Mouse (Mus musculus) layer of hippocampus, adult 9-10 months (tissue): Measurements from ENCODE around the gene Dydc2.

Experiments
- DNase-seq: peaks from one replicate; pipeline ENCODE4 v3.0.0; 2022; ENCODE audit warnings: low spot score

Dydc2 gene

DNA sequence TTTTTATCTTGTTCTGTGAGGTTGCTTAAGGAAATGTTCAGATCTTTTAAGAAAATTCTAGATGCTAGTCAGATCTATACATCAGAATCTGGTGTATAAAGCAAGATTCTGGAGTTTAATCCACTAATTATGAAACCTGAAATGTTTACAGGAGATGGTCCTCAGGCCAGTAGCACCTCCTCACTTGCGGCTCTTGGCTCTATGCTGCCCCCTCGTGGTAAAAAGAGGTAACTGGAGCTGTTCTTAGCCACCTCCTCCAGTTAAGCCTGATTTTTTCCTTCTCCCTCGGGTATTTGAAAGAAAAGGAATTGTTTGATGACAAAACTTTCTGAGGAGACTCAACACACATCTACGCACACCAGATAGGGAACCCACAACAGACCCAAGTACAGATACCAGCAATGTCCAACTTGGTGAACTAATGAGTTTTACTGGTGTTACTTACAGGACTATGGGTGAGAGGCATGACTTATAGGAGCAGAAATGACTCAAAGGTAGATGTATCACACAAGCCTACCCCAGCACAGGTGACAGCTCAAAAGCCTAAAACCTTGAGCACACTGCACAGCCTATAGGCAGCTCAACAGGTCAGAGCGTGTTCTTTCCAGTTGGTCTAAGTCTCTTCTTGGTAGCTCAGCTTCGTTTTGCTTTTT is 33.7 kb downstream of the Dydc2 start:
- DNase-seq: no peak

DNA sequence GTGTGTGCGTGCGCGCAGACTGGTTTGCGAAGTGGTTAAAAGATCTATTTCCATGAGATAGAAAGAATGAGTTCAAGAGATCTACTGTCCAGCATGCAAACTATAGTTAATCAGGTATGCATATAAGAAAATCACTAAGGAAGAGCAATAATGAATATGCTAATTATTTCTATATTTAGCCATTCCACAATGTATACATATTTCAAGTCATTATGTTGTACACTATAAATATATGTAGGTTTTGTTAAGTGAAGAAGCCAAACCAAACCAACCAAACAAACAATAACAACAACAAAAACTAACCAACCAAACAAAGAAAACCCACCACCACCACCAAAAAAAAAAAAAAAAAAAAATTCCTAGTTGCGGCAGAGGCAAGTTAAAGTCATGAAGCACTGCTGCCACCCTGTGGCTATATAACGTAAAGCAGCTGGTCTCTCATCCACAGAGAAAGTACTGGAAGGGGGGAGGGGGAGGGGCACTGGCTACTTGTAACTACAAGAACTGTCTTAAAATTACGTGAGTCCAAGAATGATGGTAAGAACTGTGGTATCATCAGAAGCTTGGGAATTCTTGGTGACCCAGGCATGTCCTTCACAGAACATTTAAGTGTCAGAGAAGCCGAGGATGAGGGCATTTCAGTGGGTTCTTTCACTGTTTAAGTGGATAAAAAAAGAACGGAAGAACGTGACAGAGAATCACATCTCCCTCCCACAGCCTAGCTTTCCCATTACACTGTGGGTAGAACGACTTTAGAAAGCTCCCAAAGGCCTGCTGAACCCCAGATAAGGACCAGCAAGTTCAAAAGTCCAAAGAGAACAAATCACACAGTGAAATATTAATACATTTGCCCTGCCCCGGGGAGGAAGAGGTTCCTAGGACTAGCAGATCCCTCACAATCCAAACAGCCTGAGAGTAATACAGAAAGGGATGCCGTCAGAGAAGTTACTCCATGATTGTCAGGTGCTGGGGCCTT is 35.6 kb downstream of the Dydc2 start:
- DNase-seq: peak; percentile 83

DNA sequence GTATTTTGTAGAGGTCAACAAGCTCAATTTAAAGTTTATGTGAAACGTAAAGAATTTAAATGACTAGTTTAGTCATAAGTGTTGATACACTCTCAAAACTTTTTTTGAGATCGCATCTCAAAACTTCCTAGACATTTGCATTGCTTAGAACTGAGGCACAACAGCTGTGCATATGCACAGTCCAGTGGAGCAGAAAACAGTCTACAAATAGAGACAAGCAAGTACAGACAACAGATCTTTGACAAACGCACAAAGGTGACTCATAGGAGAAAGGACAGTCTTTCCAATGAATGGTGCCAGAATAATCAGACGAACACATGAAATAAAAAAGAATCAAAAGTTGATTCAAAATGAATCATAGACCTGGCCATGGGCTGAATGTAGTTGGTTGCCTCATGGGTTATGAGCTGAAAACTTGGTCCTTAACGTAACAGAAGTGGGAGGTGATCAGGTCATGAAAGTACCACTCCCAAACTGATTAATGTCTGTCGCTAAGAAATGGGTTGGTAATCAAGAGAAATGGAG is 38.0 kb downstream of the Dydc2 start:
- DNase-seq: no peak

DNA sequence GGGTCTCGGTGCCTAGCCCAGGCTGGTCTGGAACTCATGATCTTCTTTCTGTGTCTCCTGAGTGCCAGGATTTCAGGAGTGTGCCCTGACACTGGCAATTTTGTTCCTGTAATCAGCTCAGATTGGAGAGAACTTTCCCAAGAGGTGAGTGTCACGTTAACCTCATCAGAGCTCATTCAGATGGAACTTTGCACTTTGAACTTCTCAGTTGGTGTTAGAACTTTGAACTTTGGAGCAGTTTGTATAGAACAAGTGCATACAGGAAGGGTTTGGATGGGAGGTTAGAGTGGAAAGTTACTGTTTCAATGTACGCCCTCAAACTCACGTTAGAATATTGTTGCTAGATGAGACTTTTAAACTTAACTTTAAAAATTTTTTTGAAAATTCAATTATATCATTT is 39.7 kb downstream of the Dydc2 start:
- no peak for DNase-seq

DNA sequence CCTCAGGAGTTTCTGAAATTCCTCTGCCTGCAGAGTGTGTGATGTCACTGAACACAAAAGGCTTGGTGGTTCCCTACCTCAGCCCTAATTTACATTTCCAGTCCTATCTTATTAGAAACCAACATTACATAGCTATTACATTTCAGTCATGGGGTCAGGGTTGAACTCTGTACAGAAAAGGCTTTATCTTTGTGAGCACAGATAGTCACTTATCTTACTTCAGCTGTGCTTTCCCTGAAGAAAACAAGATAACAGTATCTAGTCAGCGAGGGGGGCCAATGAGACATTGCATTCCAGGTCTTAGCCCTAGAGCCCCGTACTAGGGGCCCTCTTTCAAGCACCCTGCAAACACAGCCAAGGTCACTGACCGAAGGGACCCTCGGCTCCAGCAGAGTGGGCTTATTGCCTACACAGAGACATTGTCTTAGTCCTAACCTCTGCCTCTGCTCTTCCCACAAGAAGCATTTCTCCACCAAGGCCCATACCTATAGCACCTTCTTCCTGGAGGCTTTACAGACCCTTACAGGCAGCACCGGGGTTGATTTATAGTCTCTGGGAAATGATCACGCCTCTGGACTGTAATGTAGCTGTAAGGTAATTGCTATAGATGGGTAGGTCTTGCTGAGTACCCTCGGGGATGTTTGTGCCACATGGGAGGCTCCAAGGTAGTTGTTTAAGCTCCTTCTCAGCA is 43.3 kb downstream of the Dydc2 start:
- DNase-seq: no peak

DNA sequence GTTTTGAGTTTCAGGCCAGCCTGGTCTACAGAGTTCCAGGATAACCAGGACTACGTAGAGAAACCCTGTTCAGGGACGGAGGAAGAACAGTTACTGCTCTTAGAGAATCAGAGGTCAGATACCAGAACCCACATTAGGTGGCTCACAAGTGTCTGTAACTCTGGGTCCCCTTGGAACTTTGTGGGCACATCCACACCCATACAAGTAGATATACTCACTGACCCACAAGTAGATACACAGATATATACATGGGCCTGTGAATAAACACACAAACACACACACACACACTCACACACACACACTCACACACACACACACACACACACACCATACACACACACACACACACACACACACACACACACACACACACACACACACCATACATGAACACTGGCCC is 43.9 kb downstream of the Dydc2 start:
- DNase-seq: no peak

DNA sequence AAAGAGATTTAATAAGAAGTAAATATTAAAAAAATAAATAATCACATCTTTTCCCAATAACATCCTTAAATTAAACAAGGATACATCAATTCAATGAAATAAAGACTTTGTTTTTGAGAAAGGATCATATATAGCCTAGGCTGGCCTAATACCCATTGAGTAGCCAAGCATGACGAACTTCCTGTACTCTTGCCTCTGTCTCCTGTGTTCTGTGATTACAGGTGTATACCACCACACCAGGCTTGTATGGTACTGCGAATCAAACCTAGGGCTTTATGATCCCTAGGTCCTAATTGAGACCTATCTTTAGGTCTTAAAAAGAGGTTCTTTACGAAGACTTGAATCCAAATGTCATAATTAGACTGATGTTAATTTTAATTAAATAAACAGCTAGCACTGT is 47.8 kb downstream of the Dydc2 start:
- no peak for DNase-seq

DNA sequence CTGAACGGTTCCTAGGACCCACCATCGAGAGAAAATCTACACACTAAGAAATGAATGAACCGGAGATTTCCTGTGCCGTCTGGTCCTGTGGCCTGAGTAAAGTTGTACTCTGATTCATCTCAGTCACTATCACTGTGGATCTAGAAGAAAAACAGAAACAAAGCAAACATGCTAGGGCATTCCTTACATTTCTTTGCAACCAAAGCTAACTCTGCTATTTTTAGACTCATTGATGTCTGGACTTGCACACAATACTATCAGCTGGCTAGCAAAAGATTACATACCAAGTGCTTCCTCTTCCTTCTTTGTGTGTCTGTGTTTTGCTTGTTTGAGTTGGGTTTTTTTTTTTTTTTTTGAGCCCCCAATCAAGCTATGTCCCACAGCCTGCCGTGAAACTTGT is 51.5 kb downstream of the Dydc2 start:
- DNase-seq: no peak

DNA sequence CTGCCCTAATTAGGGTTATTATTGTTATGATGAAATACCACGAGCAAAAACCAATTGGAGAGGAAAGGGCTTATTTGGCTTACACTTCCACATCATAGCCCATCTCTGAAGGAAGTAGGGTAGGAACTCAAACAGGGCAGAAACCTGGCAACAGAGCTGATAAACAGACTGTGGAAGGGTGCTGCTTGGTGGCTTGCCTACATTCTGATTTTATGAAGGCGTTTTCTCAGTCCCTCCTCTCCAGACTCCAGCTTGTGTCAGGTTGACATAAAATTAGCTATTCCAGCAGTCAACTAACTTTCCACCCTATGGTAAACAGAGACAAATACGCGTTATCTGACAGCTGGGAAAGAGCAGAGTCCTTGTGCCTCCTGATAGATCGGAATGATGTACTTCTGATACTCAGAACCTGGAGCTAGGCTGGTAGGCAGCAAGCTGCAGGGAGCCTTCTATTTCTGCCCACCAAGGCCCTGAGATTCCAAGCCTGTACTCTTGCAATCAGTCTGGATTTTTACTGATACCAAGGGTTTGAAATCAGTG is 54.2 kb downstream of the Dydc2 start:
- DNase-seq: no peak

DNA sequence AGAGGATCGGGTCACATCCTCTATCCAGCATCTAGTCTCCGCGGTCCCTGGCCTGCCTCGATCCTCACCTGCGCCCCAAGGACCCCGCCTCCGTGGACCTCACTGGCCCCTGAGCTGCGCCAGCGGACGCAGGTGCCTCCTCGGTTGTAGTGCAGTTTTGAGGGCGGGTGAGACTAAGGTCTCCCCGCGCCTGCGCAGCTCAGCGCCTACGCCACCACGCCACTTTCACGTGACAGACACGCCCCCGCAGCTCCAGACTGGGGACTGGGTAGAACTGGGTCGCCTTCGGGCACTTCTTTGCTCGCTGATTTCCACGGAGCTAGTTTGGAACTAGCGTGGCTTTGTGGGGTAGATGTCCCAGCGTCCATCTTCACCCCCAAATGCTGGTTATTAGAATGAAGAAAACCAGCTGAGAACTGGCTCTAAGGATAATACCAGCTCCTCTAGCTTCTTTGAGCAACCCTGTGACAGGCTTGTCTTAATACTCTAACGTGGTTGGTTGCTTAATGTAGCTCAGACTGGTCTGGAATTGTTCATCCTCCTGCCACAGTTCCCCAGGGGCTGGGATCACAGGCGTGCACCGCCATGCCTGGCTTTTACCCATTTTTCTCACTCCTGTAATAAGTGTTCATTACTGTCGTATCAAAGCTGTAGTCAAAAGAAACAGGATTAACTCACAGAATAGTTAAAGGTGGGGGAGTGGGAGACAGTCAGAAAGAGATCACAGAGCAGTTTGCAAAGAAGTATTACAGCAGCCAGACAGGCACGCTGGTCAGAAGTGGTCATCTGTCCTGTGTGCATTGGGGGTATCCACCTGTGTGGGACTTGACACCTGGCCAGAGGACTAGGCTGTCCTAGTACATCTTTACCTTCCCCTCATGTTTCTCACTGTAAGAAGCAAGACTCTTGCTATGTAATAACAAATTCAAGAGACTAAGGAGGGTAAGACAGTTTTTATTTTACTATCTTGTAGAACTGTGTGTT is 55.1 kb downstream of the Dydc2 start, which contains the start of gene Fam213a:
Gene Fam213a (minus strand): TSS at position 159 of the 984 bp plus-strand sequence.
- DNase-seq: peak; percentile 77

DNA sequence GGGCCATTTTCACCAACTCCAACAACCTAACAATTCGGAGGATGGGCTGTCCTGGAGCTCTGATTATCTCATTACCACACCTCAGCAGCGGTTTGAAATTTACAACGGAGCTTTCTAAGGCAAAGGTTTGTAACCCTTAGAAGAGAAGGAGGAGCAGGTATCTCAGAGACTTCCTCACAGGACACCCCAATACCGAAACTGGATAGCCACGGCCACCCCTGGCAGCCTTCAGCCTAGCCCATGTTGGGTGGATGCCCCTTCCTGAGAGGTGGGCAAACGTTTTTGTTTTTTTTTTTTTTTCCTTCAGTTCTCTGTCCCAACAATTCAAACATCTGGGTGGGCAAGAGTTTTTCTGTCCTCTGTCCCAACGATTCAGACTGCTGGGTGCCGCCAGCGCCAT is 55.9 kb downstream of the Dydc2 start:
- no peak for DNase-seq

DNA sequence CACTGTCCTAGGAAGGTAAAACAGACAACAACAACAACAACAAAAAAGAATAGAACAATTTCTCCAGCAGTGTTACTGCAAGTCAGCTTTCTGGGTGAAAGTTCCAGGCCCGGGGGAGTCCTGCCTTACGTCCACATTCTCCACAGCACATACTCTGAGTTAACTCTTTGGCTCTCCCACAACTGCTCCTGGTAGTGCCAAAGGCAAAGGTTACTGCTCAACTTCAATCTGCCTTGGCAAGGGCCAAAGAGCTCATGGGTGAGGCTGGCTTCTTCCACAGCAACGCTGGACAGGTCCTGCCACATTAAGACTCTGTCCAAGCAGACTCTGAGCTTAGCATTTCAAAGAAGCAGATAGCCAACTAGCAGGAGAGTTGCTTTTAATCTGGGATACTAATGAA is 57.1 kb downstream of the Dydc2 start:
- no peak for DNase-seq

DNA sequence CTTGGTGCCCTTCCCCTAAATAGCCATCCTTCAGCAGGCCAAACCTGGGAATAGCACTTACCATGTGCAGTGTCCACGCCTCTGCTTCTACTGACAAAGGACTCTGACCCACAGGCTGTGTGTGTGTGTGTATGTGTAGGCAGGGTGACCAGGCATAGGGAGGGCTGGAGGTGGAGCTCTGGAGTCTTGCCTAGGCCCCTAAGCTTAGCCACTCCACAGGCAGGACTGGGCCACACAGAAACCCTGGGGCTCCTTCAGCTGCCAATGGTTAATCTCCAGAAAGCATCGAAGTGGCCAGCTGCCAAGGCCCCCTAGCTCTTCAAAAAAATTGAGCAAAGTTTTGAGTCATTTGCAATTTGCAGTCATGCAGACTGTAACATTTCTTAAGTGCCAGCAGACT is 60.9 kb downstream of the Dydc2 start:
- DNase-seq: no peak

DNA sequence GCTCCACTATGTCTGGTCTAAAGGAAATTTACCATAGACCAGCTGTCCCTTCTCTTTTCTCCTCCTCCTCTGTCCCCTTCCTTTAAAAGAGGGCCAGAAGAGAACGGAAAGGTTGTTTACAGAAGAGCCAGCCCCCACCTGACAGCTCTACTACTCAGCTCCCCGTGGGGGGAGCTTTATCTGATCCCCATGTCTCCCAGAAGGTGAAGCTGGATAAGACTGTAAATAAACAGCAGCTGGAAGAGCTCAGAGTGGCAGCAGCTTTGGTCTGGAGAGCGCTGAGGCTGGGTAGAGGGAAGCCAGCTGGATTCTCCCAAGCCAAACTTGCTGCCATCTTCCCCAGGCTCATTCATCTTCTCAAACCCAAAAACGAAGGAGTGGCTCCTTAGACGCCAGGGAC is 61.4 kb downstream of the Dydc2 start:
- no peak for DNase-seq

DNA sequence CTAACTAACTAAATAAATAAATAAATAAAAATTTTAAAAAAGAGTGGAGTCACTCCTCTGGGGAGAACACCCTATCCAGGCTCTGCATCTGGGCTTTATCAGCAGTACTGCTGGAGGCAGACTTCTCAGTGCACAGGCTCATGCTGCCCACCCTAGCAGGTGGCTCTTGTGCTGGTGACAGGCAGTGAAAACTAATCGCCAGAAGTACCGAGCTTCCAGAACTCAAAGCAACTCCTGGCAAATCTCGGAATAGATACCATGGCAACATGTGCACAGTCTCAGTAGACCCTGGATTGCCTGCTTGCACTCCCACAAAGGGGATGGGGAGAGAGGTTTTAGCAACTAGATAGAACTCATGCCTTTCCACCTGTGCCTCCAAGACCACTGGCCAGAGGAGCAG is 62.1 kb downstream of the Dydc2 start:
- DNase-seq: no peak

DNA sequence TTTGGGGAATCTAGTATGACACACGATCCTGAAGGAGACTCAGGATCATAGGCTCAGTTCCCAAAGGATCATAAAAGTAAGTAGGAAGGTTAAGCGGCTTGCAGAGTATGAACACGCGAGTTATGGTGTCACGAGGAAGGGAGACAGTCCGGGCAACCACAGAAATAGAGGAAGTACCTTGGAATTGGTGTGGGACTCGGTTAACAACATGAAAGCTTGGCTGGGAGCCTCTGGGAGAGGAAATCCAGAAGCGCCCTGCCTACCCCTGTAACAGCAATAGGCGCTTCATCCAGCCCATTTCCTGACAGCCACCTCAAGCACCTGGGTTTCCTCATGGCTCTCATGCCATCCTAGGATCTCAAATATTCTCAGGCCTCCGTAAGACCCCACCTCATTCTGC is 62.7 kb downstream of the Dydc2 start:
- DNase-seq: no peak

DNA sequence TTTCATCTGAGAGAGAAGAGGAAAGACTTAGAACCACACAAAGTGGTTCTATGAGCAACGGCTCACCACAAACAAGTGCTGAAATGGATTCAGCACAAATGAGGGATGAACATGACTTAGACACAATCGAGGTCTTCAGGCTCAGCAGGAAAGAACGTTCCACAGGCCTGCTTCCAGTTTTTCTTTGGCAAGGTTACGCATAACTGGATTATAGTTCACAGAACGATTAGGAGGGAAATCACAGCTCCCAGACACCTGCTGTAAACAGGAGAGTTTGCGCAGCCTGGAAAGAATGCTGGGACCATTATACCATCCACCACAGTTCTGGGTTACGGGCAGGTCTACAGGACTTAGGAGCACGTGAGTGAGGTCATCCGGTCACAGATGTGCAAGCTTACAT is 63.3 kb downstream of the Dydc2 start:
- DNase-seq: no peak

DNA sequence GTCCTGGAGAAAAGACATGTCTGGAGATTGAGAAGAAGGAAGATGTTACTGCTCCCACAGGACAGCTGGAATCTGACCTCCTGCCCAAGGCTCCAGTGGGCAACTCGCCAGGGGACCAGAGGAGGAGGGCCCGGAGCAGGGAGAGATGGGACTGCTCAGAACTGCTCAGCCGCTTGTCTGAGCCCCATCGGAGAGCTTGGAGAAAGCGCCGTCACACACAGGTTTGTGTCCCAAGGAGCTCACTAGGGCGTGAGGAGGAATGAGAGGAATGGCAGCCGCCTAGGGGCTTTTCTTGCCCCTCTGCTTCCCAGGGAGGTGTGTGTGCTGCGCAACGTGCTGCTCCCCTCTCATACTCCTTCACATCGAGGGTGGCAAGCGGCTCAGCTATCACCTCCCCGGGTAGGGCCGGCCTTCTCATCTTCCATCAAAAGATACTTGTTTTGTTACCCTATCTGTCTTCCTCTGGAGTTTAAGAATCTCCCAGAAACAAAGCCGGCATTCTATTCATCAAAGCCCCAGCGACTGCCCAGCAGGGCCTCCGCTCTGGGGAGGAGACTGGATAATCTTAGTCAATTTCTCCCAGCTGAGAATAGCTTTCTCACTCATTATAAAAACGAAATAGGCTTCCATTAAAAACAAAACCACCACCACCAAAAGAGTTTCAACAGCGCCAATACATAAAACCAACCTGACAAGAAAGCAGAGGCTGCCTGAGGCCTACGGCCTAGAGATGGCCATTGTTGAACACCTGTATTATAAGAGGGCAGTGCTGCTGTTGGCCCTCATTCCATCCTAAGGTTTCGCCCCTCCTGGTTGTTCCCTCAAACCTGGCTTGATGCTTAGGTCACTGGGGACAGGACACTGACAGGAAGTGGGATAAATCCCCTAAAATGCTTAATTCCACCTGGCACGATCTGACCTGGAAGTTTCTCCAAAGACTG is 64.5 kb downstream of the Dydc2 start:
- no peak for DNase-seq

DNA sequence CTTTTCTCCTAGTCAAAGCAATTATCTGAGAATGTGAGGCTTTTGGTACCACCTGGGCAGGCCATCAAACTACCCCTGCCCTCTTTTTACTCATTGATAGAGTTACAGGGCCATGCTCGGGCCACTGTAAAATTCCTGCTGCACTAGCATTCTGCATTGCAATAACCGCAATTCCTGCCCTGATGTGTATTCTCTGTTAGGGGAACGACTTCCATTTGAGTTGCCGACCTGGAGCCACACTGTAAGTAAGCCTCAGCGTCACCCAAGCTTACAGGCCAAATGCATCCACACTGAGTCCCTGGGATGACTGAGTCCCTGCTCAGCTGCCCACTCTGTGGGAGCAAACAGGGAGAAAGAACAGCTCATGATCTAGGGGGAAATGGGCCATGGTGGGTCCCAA is 67.4 kb downstream of the Dydc2 start:
- no peak for DNase-seq

DNA sequence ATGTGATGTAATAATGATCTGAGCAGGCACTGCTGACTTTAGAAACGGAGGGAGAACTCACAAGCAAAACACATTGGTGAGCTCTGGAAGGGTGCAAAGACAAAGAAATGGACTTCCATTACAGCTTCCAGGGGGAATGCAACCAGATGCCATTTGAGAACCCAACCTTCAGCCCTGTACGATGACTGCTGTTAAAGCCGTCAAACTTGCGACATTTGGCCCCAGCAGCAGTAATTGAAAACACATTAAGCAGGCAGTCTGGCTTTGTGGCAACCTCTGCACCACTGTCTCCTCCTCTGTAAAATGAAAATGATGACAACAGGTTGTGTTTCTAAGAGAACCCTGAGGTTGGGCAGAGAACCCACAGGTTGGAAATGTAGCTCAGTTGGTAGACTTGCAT is 68.2 kb downstream of the Dydc2 start:
- DNase-seq: no peak
